In genomic region chr4:147525125-147525524, GRCm38 (mm10) we compare ENCODE assay signal across 31 mouse cellular contexts. TPM values are rescaled to one million over a fixed set of nuclear protein-coding genes. Genes with fewer than 3 reads are reported as not detected.
"Had no signal": no experiment of that assay in that cellular context is flagged by ENCODE, and none has a peak within 500 bp of the region (broad histone marks: within the 10 kb centered on the region; RNA-seq: fewer than 3 reads in every experiment).

No protein-coding gene starts in this region.

- H3K36me3 ChIP-seq: heart, embryonic 13.5 days; heart, embryonic 15.5 days; hindbrain, embryonic 10.5 days; hindbrain, embryonic 12.5 days; hindbrain, embryonic 13.5 days; hindbrain, embryonic 15.5 days; intestine, embryonic 15.5 days; kidney, embryonic 15.5 days had no signal

- H3K4me1 ChIP-seq: heart, embryonic 12.5 days; heart, embryonic 13.5 days; heart, embryonic 15.5 days; hindbrain, embryonic 10.5 days; hindbrain, embryonic 12.5 days; hindbrain, embryonic 13.5 days; hindbrain, embryonic 15.5 days; intestine, embryonic 15.5 days; kidney, embryonic 15.5 days had no signal

- H3K27ac ChIP-seq: heart, embryonic 13.5 days; heart, embryonic 15.5 days; hindbrain, embryonic 10.5 days; hindbrain, embryonic 12.5 days; hindbrain, embryonic 13.5 days; hindbrain, embryonic 14.5 days; hindbrain, embryonic 15.5 days; hindbrain, postnatal 0 days; intestine, embryonic 15.5 days; kidney, embryonic 15.5 days; kidney, postnatal 0 days; layer of hippocampus, adult 2 months; left cerebral cortex, adult 2 months had no signal

- H3K4me3 ChIP-seq: heart, embryonic 12.5 days; heart, embryonic 13.5 days; heart, embryonic 15.5 days; hindbrain, embryonic 10.5 days; hindbrain, embryonic 12.5 days; hindbrain, embryonic 13.5 days; hindbrain, embryonic 15.5 days; intestine, embryonic 15.5 days; kidney, embryonic 15.5 days; layer of hippocampus, adult 2 months; left cerebral cortex, adult 2 months had no signal

- H3K27me3 ChIP-seq: heart, embryonic 12.5 days; heart, embryonic 13.5 days; heart, embryonic 15.5 days; hindbrain, embryonic 12.5 days; hindbrain, embryonic 13.5 days; hindbrain, embryonic 15.5 days; intestine, embryonic 15.5 days; kidney, embryonic 15.5 days had no signal

- DNase-seq: heart, postnatal 10 days; heart, postnatal 14 days; heart, postnatal 36 days; heart, postnatal 4 days; kidney, adult 11 months; kidney, adult 18-20 months; kidney, adult 2 months; kidney, adult 8-10 months; kidney, adult 9 months; kidney, postnatal 10 days; kidney, postnatal 14 days; kidney, postnatal 36 days; kidney, postnatal 4 days; layer of hippocampus, adult 9-11 months; layer of hippocampus, postnatal 36 days had no signal

RNA-seq across cellular contexts. Expression of gene Gm16503, which starts 14.9 kb away (rescaled TPM):
- polyA plus RNA-seq: large intestine, adult 2 months had no signal

RNA-seq across cellular contexts. Expression of gene Zfp985, which starts 28.0 kb away (rescaled TPM):
- polyA plus RNA-seq: heart, embryonic 14.5 days; hindbrain, embryonic 13.5 days; kidney, adult 2 months; large intestine, adult 2 months had no signal
